Mouse (Mus musculus): Measurements from ENCODE around the gene Ctnnbip1. TPM values are rescaled to one million over a fixed set of nuclear protein-coding genes. Genes with fewer than 3 reads are reported as not detected.

The Ctnnbip1 gene
- polyA plus RNA-seq, 1 experiment: 19.9 TPM

DNA sequence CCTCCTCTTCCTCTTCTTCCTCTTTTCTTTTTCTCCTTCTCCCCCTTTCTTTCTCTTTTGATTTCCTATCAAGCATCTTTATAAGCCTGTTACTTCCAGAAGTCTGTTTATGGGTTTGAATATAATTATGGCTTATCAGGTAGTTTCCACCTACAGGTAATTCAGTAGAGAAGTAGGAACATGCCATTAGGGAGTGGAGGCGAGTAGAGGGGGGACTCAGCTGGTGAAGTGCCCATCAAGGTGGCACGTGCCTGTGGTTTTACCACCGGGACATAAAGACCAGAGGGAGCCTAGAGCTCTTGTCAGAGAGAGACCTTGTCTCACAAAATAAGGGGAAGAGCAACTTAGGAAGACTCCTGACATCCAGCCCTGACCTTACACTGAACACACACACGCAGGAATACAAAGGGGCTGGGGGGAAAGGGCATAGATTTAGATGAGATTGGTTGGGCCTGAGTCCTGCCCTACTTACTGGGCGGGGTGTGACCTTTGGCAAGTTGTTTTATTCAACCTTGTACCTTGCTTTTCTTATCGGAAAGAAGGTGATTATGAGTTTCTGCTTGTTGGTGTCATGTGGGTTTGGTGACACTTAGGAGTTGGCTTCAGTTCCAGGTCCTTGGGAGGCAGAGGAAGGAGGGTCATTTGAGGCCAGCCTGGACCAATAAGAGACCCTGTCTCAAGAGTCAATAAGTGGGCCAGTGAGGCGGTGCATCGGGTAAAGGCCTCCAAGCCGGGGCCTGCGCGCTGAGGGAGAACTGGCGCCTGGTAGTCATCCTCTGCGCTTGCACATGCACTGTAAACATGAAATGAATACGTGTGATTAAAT, 28.4 kb upstream of the Ctnnbip1 start:
- no peaks in the 10 kb centered on the region for H3K27me3 ChIP-seq (ENCODE audit: control insufficient read depth, insufficient read depth, insufficient read length)
- H3ac ChIP-seq (ENCODE audit: control insufficient read depth, insufficient read length): no peak overlapping the region
- no peak overlapping the region for H3K4me3 ChIP-seq
- H3K4me2 ChIP-seq (ENCODE audit: low read depth): no peak overlapping the region
- peaks cover 17% of the 10 kb centered on the region for H3K79me2 ChIP-seq (ENCODE audit: control insufficient read depth, insufficient read depth)
- H3K36me3 ChIP-seq (ENCODE audit: control insufficient read depth, insufficient read depth): peaks cover 34% of the 10 kb centered on the region
- TF ChIP-seq E2F4 (IDR thresholded peaks at IDR 0.05; ENCODE audit: insufficient read depth) (no peak), CEBPB (IDR thresholded peaks at IDR 0.05; ENCODE audit: insufficient read depth, poor library complexity, severe bottlenecking) (no peak), USF1 (IDR thresholded peaks at IDR 0.05; ENCODE audit: low read depth) (no peak), SRF (IDR thresholded peaks at IDR 0.05; ENCODE audit: control insufficient read depth, insufficient read length, low read depth) (no peak), POLR2AphosphoS2 (IDR thresholded peaks at IDR 0.05; ENCODE audit: insufficient read length, low read depth) (no peak), MYOG (IDR thresholded peaks at IDR 0.05; ENCODE audit: control insufficient read depth in 1 of 3, insufficient read depth in 1 of 3, insufficient read length in 2 of 3, low read depth in 2 of 3) (no peak), POLR2A (IDR thresholded peaks at IDR 0.05; ENCODE audit: insufficient read length, low read depth) (no peak), TCF3 (IDR thresholded peaks at IDR 0.05; ENCODE audit: insufficient read length, low read depth) (no peak), TCF12 (IDR thresholded peaks at IDR 0.05; ENCODE audit: insufficient read depth, poor library complexity, severe bottlenecking) (no peak)

DNA sequence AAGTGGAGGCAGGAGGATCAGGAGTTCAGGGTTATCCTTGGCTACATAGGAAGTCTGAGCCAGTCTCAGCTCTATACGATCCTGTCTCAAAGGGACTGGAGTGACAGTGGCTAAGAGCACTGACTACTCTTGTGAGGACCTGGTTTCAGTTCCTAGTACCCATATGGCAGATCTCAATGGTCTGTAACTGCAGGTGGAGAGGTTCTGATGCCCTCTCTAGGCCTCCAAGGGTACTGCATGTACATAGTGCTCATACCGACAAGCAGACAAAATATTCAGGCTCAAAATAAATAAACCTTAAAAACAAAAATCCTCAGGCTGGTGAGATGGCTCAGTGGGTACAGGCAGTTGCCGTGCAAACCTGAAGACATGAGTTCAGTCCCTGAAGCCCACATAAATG, 26.9 kb upstream of the Ctnnbip1 start:
- Histone ChIP-seq H3K4me3 (no peak overlapping the region), H3K27me3 (ENCODE audit: control insufficient read depth, insufficient read depth, insufficient read length) (no peaks in the 10 kb centered on the region), H3K36me3 (ENCODE audit: control insufficient read depth, insufficient read depth) (peaks cover 45% of the 10 kb centered on the region), H3ac (ENCODE audit: control insufficient read depth, insufficient read length) (no peak overlapping the region), H3K79me2 (ENCODE audit: control insufficient read depth, insufficient read depth) (peaks cover 7% of the 10 kb centered on the region), H3K4me2 (ENCODE audit: low read depth) (no peak overlapping the region)
- TF ChIP-seq POLR2AphosphoS2 (IDR thresholded peaks at IDR 0.05; ENCODE audit: insufficient read length, low read depth) (no peak), CEBPB (IDR thresholded peaks at IDR 0.05; ENCODE audit: insufficient read depth, poor library complexity, severe bottlenecking) (no peak), MYOD1 (IDR thresholded peaks at IDR 0.05; ENCODE audit: control insufficient read depth in 1 of 3, insufficient read length in 2 of 3, low read depth in 2 of 3) (no peak), USF1 (IDR thresholded peaks at IDR 0.05; ENCODE audit: low read depth) (no peak), POLR2A (IDR thresholded peaks at IDR 0.05; ENCODE audit: insufficient read length, low read depth) (no peak), TCF12 (IDR thresholded peaks at IDR 0.05; ENCODE audit: insufficient read depth, poor library complexity, severe bottlenecking) (no peak), TCF3 (IDR thresholded peaks at IDR 0.05; ENCODE audit: insufficient read length, low read depth) (no peak)

DNA sequence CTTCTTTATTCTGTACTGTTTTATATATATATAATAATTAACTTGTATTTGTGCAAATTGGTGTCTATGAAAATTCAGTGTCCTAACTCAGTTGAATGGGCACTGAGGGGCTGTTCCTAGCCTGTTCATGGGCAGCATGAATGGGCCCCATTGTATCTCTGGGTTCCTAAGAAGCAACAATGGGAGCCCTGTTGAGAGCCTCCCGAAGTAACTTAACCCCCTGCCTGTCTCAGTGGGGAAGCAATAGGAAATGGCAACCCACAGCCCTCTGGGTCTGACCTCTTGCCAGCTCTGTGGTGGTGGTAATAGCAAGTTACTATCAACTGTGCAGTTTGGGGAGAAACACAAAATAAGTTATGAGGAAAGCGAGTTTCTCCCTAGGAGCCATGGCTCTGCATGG, 21.4 kb upstream of the Ctnnbip1 start:
- TF ChIP-seq POLR2AphosphoS2 (IDR thresholded peaks at IDR 0.05; ENCODE audit: insufficient read length, low read depth) (no peak), SRF (IDR thresholded peaks at IDR 0.05; ENCODE audit: control insufficient read depth, insufficient read length, low read depth) (no peak), TCF3 (IDR thresholded peaks at IDR 0.05; ENCODE audit: insufficient read length, low read depth) (no peak), MYOG (IDR thresholded peaks at IDR 0.05; ENCODE audit: control insufficient read depth in 1 of 3, insufficient read depth in 1 of 3, insufficient read length in 2 of 3, low read depth in 2 of 3) (no peak), TCF12 (IDR thresholded peaks at IDR 0.05; ENCODE audit: insufficient read depth, poor library complexity, severe bottlenecking) (no peak), MAX (IDR thresholded peaks at IDR 0.05; ENCODE audit: low read depth) (no peak)
- Histone ChIP-seq H3ac (ENCODE audit: control insufficient read depth, insufficient read length) (no peak overlapping the region), H3K4me3 (no peak overlapping the region), H3K79me2 (ENCODE audit: control insufficient read depth, insufficient read depth) (no peaks in the 10 kb centered on the region), H3K4me2 (ENCODE audit: low read depth) (no peak overlapping the region), H3K27me3 (ENCODE audit: control insufficient read depth, insufficient read depth, insufficient read length) (no peaks in the 10 kb centered on the region), H3K36me3 (ENCODE audit: control insufficient read depth, insufficient read depth) (peaks cover 34% of the 10 kb centered on the region)

DNA sequence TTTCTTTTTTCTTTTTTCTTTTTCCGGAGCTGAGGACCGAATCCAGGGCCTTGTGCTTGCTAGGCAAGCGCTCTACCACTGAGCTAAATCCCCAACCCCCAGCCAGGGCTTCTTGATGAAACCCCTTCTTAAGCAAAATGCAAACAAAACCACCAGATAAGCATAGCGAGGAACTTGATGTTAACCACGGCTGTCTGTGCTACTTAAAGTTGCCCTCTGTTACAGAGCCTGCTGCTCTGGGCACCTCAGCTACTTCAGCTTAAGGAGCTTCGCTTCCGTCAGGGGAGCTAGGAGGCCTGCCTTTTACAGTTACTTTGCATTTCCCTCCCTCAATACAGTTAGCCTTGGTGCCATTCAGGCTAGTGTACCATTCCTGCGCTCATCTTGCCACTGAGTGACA, 19.1 kb upstream of the Ctnnbip1 start:
- no peak for TF ChIP-seq MYOG (IDR thresholded peaks at IDR 0.05; ENCODE audit: control insufficient read depth in 1 of 3, insufficient read depth in 1 of 3, insufficient read length in 2 of 3, low read depth in 2 of 3)
- no peak for TF ChIP-seq SRF (IDR thresholded peaks at IDR 0.05; ENCODE audit: control insufficient read depth, insufficient read length, low read depth)
- no peak for TF ChIP-seq USF1 (IDR thresholded peaks at IDR 0.05; ENCODE audit: low read depth)
- TF ChIP-seq MYOD1 (IDR thresholded peaks at IDR 0.05; ENCODE audit: control insufficient read depth in 1 of 3, insufficient read length in 2 of 3, low read depth in 2 of 3): no peak
- TF ChIP-seq REST (IDR thresholded peaks at IDR 0.05; ENCODE audit: insufficient read depth, insufficient read length): no peak
- no peak for TF ChIP-seq TCF3 (IDR thresholded peaks at IDR 0.05; ENCODE audit: insufficient read length, low read depth)
- TF ChIP-seq TCF12 (IDR thresholded peaks at IDR 0.05; ENCODE audit: insufficient read depth, poor library complexity, severe bottlenecking): no peak
- no peak for TF ChIP-seq E2F4 (IDR thresholded peaks at IDR 0.05; ENCODE audit: insufficient read depth)
- TF ChIP-seq POLR2A (IDR thresholded peaks at IDR 0.05; ENCODE audit: insufficient read length, low read depth): no peak
- TF ChIP-seq MAX (IDR thresholded peaks at IDR 0.05; ENCODE audit: low read depth): no peak
- TF ChIP-seq POLR2AphosphoS2 (IDR thresholded peaks at IDR 0.05; ENCODE audit: insufficient read length, low read depth): no peak
- no peak for TF ChIP-seq CEBPB (IDR thresholded peaks at IDR 0.05; ENCODE audit: insufficient read depth, poor library complexity, severe bottlenecking)
- peaks cover 26% of the 10 kb centered on the region for H3K36me3 ChIP-seq (ENCODE audit: control insufficient read depth, insufficient read depth)
- no peak overlapping the region for H3K4me3 ChIP-seq

DNA sequence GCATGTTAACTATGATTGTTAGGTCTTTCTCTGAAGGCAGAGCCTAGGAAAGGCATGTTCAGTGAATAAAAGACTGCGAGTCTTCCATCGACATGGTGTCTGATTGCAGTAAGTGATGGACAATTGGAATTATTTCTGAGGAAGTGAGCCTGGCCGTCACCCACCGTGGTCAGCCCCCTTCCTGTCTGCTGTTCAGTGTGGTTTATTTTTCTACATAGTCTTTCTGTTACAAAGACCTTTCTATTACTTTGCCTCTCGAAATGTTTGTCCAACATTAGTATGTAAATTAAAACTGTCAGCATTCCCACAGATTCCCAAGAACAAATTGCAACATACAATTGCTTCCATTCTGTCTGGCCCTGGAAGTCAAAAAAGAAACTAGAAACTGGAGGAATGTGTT, 18.2 kb upstream of the Ctnnbip1 start:
- H3K4me3 ChIP-seq: no peak overlapping the region
- no peaks in the 10 kb centered on the region for H3K27me3 ChIP-seq (ENCODE audit: control insufficient read depth, insufficient read depth, insufficient read length)
- H3K4me2 ChIP-seq (ENCODE audit: low read depth): no peak overlapping the region
- no peaks in the 10 kb centered on the region for H3K79me2 ChIP-seq (ENCODE audit: control insufficient read depth, insufficient read depth)
- H3K36me3 ChIP-seq (ENCODE audit: control insufficient read depth, insufficient read depth): peaks cover 19% of the 10 kb centered on the region
- no peak overlapping the region for H3ac ChIP-seq (ENCODE audit: control insufficient read depth, insufficient read length)
- TF ChIP-seq E2F4 (IDR thresholded peaks at IDR 0.05; ENCODE audit: insufficient read depth): no peak

More for the DNA sequence above, 19.1 kb upstream of the Ctnnbip1 start:
- no peaks in the 10 kb centered on the region for H3K27me3 ChIP-seq (ENCODE audit: control insufficient read depth, insufficient read depth, insufficient read length)
- no peak overlapping the region for H3ac ChIP-seq (ENCODE audit: control insufficient read depth, insufficient read length)
- no peaks in the 10 kb centered on the region for H3K79me2 ChIP-seq (ENCODE audit: control insufficient read depth, insufficient read depth)
- no peak overlapping the region for H3K4me2 ChIP-seq (ENCODE audit: low read depth)
